Mouse (Mus musculus) kidney, embryonic 15.5 days (tissue): ENCODE measurements at regions not wholly inside any gene's neighbourhood (a gene's known extent, or its start where the extent isn't known, plus 50 kb on each side); places are given as distances from the start of the nearest gene placed in this dataset.
A peak's percentile ranks its signal among the peaks of the same experiment; 100 is the strongest.

ENCODE experiments used
- ATAC-seq: fragments of 200-750 bp; cut with Nextera tagmentation; replicated peaks from 2 replicates; pipeline ENCODE4 v1.8.0; 2017; ENCODE audit warnings: moderate TSS enrichment; ENCODE audit not compliant: low FRiP score
- H3K27ac ChIP-seq: fragments of 300-500 bp; sonication (generic); 2 replicates; pipeline ENCODE4 v1.5.1; 2015; ENCODE audit warnings: mild to moderate bottlenecking, inconsistent platforms
- H3K27me3 ChIP-seq: fragments of 300-500 bp; sonication (generic); 2 replicates; pipeline ENCODE4 v1.6.1; 2015; ENCODE audit warnings: inconsistent platforms
- H3K36me3 ChIP-seq: fragments of 300-500 bp; sonication (generic); 2 replicates; pipeline ENCODE4 v1.6.1; 2015; ENCODE audit warnings: inconsistent platforms
- H3K4me1 ChIP-seq: fragments of 300-500 bp; sonication (generic); 2 replicates; pipeline ENCODE4 v1.6.1; 2015; ENCODE audit warnings: inconsistent platforms
- H3K4me2 ChIP-seq: fragments of 300-500 bp; sonication (generic); 2 replicates; pipeline ENCODE4 v1.6.1; 2015; ENCODE audit warnings: moderate library complexity, mild to moderate bottlenecking, inconsistent platforms
- H3K4me3 ChIP-seq: fragments of 300-500 bp; sonication (generic); replicated peaks from 2 replicates; pipeline ENCODE4 v1.5.1; 2015; ENCODE audit warnings: mild to moderate bottlenecking, inconsistent platforms
- H3K9ac ChIP-seq: fragments of 300-500 bp; sonication (generic); 2 replicates; pipeline ENCODE4 v1.6.1; 2015; ENCODE audit warnings: mild to moderate bottlenecking, inconsistent platforms
- H3K9me3 ChIP-seq: fragments of 300-500 bp; sonication (generic); replicated peaks from 2 replicates; pipeline ENCODE4 v1.6.1; 2016; ENCODE audit warnings: inconsistent platforms
- WGBS: fragments of 180-500 bp; shearing (Covaris S2); methylation state at CpG from one replicate; pipeline ENCODE4 v1.1.7; 2015; ENCODE audit warnings: mixed read lengths; 5-methylcytosine and 5-hydroxymethylcytosine counted together

DNA sequence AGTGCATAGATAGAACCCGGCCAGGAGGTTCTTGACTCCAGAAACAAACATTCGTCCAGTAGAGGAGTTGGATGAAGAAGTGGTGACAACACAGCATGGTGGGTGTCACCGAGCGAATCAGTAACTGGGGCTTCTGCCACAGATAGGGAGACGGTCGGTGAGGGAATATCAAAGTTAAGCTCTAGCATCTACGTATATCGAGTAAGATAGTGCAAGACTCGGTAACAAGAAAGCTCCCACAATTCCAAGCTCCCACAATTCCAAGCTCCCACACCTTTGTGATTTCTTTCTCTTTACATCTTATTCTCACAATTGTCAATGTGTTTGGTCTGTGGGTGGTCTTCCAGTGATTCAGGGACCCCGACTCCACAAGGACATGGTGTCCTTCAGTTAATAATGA, 222.2 kb downstream of the 1500009L16Rik start:
- no peaks in the 10 kb centered on the region for H3K9me3 ChIP-seq
- no peak overlapping the region for H3K4me3 ChIP-seq
- H3K9ac ChIP-seq = no peak overlapping the region
- 96% methylated on average over 10 of the region's 10 CpGs for WGBS
- no peak for ATAC-seq
- no peak overlapping the region for H3K4me2 ChIP-seq
- H3K27ac ChIP-seq = no peak overlapping the region
- H3K36me3 ChIP-seq = no peaks in the 10 kb centered on the region
- no peaks in the 10 kb centered on the region for H3K4me1 ChIP-seq
- no peaks in the 10 kb centered on the region for H3K27me3 ChIP-seq

DNA sequence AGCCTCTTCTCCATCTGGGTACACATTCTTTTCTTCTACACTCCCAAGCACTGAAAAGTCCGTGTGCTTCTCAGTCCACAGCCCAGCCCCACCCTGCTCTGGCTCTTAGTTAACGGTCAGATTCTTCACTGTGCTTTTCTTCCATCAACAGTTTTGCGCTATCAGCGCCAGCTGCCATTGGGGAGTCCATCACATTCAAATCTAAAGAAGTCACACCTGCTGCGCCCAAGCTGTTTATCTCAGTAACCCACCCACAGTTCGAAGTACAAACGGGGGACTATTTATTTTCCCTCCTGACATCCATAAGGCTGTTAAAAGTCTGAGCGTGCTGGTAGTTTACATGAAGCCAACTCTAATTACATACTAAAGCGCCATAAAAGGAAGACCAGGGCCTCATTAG, 222.8 kb downstream of the 1500009L16Rik start:
- H3K4me2 ChIP-seq = no peak overlapping the region
- H3K9me3 ChIP-seq = no peaks in the 10 kb centered on the region
- no peak for ATAC-seq
- no peaks in the 10 kb centered on the region for H3K36me3 ChIP-seq
- H3K9ac ChIP-seq = no peak overlapping the region
- H3K27ac ChIP-seq = no peak overlapping the region
- H3K4me1 ChIP-seq = no peaks in the 10 kb centered on the region
- no peak overlapping the region for H3K4me3 ChIP-seq
- H3K27me3 ChIP-seq = no peaks in the 10 kb centered on the region
- 68% methylated on average over 9 of the region's 9 CpGs for WGBS

DNA sequence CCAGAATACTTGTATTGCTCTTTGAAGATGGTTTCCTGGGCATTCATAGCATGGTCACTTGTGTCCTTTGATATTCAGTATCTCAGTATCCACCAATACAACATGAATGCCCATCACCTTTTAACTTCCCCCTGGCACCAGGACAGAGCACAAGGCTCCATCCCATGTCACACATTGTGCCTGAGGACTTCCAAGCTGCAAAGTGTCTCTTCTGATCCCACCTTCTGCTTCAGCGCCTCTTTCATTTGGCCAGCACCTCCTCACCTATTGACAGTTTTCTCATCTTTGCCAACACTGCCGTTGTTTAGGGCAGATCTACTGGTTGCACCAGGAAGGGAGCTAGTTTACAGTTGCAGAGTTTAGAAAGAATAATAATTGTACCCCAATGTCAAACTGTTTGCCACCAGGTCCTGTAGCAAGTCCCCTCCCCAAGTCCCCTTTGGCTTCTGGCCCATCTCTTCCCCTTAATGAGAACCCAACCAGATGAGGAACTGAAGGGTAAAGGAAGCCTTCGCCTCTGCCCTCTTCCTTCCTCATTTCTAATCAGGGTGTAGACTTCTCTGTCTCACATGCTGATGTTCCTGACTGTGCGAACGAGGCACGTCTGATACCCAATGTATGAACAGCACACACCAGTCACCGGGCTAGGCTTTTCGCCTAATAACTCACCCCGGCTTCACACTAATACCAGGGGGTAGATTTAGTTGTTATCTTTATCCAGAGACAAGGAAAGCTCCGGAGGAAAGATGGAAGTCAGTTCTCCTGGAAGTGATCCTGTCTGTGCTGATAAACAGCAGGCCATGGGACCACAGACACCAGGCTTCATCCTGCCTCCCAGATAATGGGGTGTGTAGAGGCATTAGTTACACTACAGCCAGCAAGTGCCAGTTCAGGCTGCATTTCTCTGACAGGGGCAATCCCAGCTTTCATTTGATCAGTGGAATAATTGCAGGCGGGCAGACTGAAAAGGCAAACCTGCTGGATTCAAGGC, 223.8 kb downstream of the 1500009L16Rik start:
- H3K9ac ChIP-seq = no peak overlapping the region
- H3K4me1 ChIP-seq = no peaks in the 10 kb centered on the region
- ATAC-seq = no peak
- H3K27me3 ChIP-seq = no peaks in the 10 kb centered on the region
- no peak overlapping the region for H3K4me3 ChIP-seq
- no peaks in the 10 kb centered on the region for H3K36me3 ChIP-seq
- 76% methylated on average over 11 of the region's 11 CpGs for WGBS
- H3K27ac ChIP-seq = no peak overlapping the region
- no peaks in the 10 kb centered on the region for H3K9me3 ChIP-seq
- H3K4me2 ChIP-seq = no peak overlapping the region

DNA sequence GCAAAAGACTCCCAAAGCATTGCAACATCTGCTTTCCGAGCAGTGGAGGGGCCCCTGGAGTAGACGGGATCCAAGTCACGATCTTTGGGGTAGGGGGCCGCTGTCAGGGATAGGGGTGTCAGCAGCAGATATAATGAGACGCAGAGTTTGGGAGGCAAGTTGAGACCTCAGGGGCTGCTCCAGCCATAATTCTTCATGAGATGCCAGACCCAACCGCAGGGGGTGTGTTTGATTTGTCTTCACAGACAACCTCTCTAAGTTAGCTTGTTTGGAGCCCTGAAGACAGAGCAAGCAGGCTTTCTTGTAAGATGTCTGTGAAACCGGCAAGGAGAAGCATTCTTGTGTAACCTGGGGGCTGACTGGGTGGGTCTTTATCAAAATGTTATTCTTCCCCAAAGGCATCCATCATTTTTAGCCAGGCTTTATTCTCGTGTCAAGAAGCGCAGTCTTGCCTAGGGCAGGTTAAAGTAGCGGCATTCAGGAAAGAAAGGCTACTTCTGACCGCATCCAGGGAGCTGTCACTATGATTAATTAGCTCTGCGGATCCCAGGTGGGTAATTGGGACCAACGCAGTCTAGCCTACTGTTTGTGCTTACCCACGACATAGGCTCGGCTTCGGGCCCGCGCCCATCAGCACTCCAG, 234.6 kb downstream of the 1500009L16Rik start:
- Histone ChIP-seq H3K9ac (no peak overlapping the region), H3K4me3 (no peak overlapping the region), H3K4me2 (no peak overlapping the region), H3K4me1 (peaks cover 10% of the 10 kb centered on the region), H3K27ac (no peak overlapping the region), H3K9me3 (no peaks in the 10 kb centered on the region), H3K27me3 (0 out of 2 replicates have a peak, but pooled peaks cover 3% of the 10 kb centered on the region), H3K36me3 (no peaks in the 10 kb centered on the region)
- ATAC-seq = no peak
- WGBS = 23% methylated on average over 18 of the region's 18 CpGs

DNA sequence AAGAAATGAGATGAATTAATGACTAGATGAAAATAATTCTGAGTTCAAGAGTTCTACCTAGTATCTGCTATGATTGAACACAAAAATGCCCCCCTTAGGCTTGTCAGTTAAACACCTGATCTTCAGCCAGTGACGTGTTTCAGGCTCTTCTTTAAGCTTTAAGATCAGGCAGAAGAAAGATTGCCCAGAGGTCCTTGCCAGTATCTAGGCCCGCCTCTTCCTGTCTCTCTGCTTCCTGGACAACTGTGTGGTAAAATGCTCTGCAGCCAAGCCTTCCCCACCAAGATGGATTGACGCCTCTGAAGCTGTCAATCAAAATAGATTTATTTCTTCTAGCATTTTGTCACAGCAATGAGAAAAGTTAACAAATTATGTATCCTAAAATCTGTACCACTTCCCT, 235.7 kb downstream of the 1500009L16Rik start:
- Histone ChIP-seq H3K4me2 (no peak overlapping the region), H3K27ac (no peak overlapping the region), H3K4me1 (peaks cover 10% of the 10 kb centered on the region), H3K27me3 (0 out of 2 replicates have a peak, but pooled peaks cover 3% of the 10 kb centered on the region), H3K9ac (no peak overlapping the region), H3K4me3 (no peak overlapping the region), H3K9me3 (no peaks in the 10 kb centered on the region), H3K36me3 (no peaks in the 10 kb centered on the region)
- no peak for ATAC-seq
- 89% methylated on average over 3 of the region's 3 CpGs for WGBS

DNA sequence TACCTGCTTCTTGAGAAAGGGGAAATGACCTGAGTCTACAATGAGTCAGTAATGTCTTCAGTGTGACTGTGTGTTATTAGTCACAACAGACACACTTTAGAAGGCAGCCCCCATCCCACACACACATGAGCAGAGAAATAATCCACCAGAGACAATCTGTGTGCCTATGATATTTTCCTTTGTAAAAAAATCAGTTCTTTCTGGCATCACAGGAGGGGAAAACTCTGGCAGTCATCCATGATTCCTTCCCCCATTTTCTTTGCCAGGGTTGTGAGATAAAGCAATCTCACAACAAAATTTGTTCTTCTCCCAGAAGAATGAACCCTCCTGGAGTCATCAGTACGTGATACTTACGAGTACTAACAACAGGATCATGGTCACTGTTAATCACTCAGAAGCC, 236.2 kb downstream of the 1500009L16Rik start:
- Histone ChIP-seq H3K9me3 (no peaks in the 10 kb centered on the region), H3K27ac (no peak overlapping the region), H3K4me2 (no peak overlapping the region), H3K36me3 (no peaks in the 10 kb centered on the region), H3K4me1 (peaks cover 11% of the 10 kb centered on the region), H3K4me3 (no peak overlapping the region), H3K9ac (no peak overlapping the region), H3K27me3 (0 out of 2 replicates have a peak, but pooled peaks cover 3% of the 10 kb centered on the region)
- no peak for ATAC-seq
- 85% methylated on average over 2 of the region's 2 CpGs for WGBS

DNA sequence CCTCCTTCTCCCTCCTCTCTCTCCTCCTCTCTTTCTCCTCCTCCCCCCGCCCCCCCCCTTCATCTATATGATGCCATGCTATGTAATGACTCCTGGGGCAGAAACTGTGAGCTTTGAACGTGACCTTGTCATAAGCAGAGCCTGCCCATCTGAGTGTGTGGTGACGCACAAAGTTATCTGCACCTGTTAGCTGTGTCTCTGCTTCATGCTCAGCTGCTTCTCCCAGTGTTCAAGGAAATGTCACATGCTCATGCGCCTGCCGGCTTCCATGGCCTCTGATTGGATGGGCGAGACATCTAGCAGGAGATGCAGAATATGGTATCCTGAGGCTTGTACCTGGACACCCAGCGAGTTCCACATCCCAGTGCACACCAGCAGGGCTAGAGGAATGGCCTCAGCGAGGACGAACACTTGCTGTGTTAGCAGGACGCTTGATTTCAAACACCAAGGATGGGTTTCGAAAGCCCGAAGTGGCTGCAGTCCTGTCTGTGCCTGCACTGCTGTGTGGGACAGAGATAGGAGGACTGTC, 240.6 kb downstream of the 1500009L16Rik start:
- WGBS = 79% methylated on average over 12 of the region's 12 CpGs
- Histone ChIP-seq H3K27ac (no peak overlapping the region), H3K4me1 (peaks cover 17% of the 10 kb centered on the region), H3K4me2 (no peak overlapping the region), H3K27me3 (no peaks in the 10 kb centered on the region), H3K4me3 (no peak overlapping the region), H3K36me3 (no peaks in the 10 kb centered on the region), H3K9ac (no peak overlapping the region), H3K9me3 (no peaks in the 10 kb centered on the region)
- no peak for ATAC-seq

DNA sequence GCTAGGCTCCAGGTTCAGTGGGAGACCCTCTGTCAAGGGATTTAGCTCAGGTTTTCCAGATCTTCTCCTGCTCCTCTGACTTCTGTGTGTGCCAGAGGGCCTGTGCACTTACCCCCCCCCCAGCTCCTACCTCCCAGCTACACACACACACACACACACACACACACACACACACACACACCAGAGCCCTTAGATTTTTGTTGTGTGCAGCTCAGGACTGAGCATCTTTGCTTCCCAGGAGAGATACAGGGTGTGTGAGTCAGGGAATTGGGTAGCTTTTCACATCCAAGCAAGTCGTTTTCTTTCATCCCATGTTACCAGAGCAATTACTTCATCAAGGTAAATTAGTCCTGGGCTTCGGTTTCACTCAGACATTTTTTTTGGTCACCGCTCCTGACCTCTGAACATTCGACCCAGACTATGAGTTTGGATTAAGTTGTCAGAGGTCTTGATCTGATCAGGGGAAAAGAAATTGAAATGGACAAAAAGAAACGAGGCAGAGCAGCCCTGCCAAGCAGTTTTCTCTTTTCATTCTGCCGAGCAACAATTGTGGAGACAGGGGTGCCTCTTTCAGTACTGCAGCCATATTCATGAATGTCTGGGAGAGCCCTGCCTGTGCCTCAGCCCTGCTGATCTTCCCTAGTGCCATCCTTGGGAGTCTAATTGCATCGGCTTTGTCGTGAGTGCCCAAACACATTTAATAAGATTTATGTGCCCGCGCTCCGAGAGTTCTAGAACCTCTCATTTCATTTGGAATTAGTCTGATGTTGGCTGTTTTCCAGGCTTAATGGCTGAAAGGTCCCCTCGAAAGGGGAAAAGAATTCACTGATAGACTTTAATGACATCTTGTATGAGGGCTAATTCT, 241.3 kb downstream of the 1500009L16Rik start:
- Histone ChIP-seq H3K36me3 (no peaks in the 10 kb centered on the region), H3K27me3 (no peaks in the 10 kb centered on the region), H3K27ac (peak overlapping the region; percentile 16; the same call in 1 of the 2 replicates), H3K9me3 (no peaks in the 10 kb centered on the region), H3K9ac (no peak overlapping the region), H3K4me2 (no peak overlapping the region), H3K4me3 (no peak overlapping the region), H3K4me1 (peaks cover 17% of the 10 kb centered on the region)
- no peak for ATAC-seq
- WGBS = 21% methylated on average over 12 of the region's 12 CpGs

DNA sequence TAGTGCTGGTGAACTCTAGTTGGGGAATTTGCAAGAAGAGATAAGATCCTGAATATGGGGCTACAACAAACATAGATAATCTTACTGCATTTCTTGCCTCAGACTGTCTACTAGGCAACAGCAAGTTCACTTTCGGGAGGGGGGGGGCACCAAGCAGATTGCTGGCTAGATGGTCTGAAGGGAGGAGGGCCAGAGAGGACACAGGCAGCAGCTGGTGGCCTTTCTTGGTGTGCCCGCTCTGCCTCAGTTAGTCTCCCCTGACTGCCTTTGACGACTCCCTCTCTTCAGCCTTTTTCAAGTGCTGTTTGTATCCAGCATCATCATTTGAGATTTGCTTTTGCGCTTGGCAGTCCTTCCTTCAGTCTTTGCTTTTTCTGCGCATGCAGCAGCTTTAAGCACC, 242.2 kb downstream of the 1500009L16Rik start:
- no peaks in the 10 kb centered on the region for H3K36me3 ChIP-seq
- no peak overlapping the region for H3K9ac ChIP-seq
- H3K4me3 ChIP-seq = no peak overlapping the region
- 50% methylated on average over 5 of the region's 5 CpGs for WGBS
- no peak overlapping the region for H3K4me2 ChIP-seq
- no peaks in the 10 kb centered on the region for H3K9me3 ChIP-seq
- H3K27me3 ChIP-seq = no peaks in the 10 kb centered on the region
- no peak for ATAC-seq
- H3K4me1 ChIP-seq = peaks cover 17% of the 10 kb centered on the region
- H3K27ac ChIP-seq = peak overlapping the region; percentile 32; the same call in 1 of the 2 replicates

- H3K36me3 ChIP-seq = no peaks in the 10 kb centered on the region
- no peak overlapping the region for H3K4me2 ChIP-seq
- 63% methylated on average over 3 of the region's 3 CpGs for WGBS
- no peaks in the 10 kb centered on the region for H3K9me3 ChIP-seq
- no peak for ATAC-seq
- no peaks in the 10 kb centered on the region for H3K27me3 ChIP-seq
- no peak overlapping the region for H3K27ac ChIP-seq
- no peak overlapping the region for H3K4me3 ChIP-seq
- no peaks in the 10 kb centered on the region; the same call in 1 of the 2 replicates for H3K4me1 ChIP-seq
- no peak overlapping the region for H3K9ac ChIP-seq
These were observed 247.8 kb downstream of the 1500009L16Rik start for GRCm38 (mm10) chr10:83970501-83970900.

- ATAC-seq = no peak
- Histone ChIP-seq H3K27me3 (no peaks in the 10 kb centered on the region), H3K9me3 (no peaks in the 10 kb centered on the region), H3K4me1 (no peaks in the 10 kb centered on the region), H3K4me2 (no peak overlapping the region), H3K9ac (no peak overlapping the region), H3K27ac (no peak overlapping the region), H3K4me3 (no peak overlapping the region), H3K36me3 (no peaks in the 10 kb centered on the region)
- WGBS = 58% methylated on average over 6 of the region's 6 CpGs
These were observed 251.9 kb downstream of the 1500009L16Rik start for GRCm38 (mm10) chr10:83974548-83974947.
